Mouse (Mus musculus) heart, embryonic 13.5 days (tissue): Measurements from ENCODE around the gene Ggcx. TPM values are rescaled to one million over a fixed set of nuclear protein-coding genes. Genes with fewer than 3 reads are reported as not detected.
"Not testable (repeated sequence)": the region's sequence is repeated elsewhere in the genome, so short reads cannot be mapped to it uniquely, and the experiment has no call there.

ENCODE experiments used
- ATAC-seq: fragments of 200-750 bp; cut with Nextera tagmentation; 2 replicates; pipeline ENCODE4 v1.8.0; 2017; ENCODE audit warnings: moderate TSS enrichment; ENCODE audit not compliant: insufficient number of reproducible peaks, low FRiP score, low TSS enrichment; ENCODE audit errors: extremely low read depth
- H3K27ac ChIP-seq: fragments of 300-500 bp; sonication (generic); replicated peaks from 2 replicates; pipeline ENCODE4 v1.5.1; 2015; ENCODE audit warnings: moderate library complexity, mild to moderate bottlenecking, inconsistent platforms
- H3K27me3 ChIP-seq: fragments of 300-500 bp; sonication (generic); replicated peaks from 2 replicates; pipeline ENCODE4 v1.6.1; 2015; ENCODE audit warnings: mild to moderate bottlenecking, inconsistent platforms
- H3K36me3 ChIP-seq: fragments of 300-500 bp; sonication (generic); 2 replicates; pipeline ENCODE4 v1.6.1; 2015; ENCODE audit warnings: mild to moderate bottlenecking, inconsistent platforms
- H3K4me1 ChIP-seq: fragments of 300-500 bp; sonication (generic); 2 replicates; pipeline ENCODE4 v1.6.1; 2015; ENCODE audit warnings: inconsistent platforms
- H3K4me2 ChIP-seq: fragments of 300-500 bp; sonication (generic); 2 replicates; pipeline ENCODE4 v1.6.1; 2015; ENCODE audit warnings: inconsistent platforms, mild to moderate bottlenecking, moderate library complexity
- H3K4me3 ChIP-seq: fragments of 300-500 bp; sonication (generic); 2 replicates; pipeline ENCODE4 v1.5.1; 2015; ENCODE audit warnings: moderate library complexity, mild to moderate bottlenecking, inconsistent platforms
- H3K9ac ChIP-seq: fragments of 300-500 bp; sonication (generic); 2 replicates; pipeline ENCODE4 v1.6.1; 2015; ENCODE audit warnings: inconsistent platforms, mild to moderate bottlenecking, moderate library complexity
- H3K9me3 ChIP-seq: fragments of 300-500 bp; sonication (generic); 2 replicates; pipeline ENCODE4 v1.6.1; 2016; ENCODE audit warnings: inconsistent platforms
- WGBS: fragments of 180-500 bp; shearing (Covaris S2); methylation state at CpG from one replicate; pipeline ENCODE4 v1.1.7; 2015; ENCODE audit warnings: mixed read lengths; 5-methylcytosine and 5-hydroxymethylcytosine counted together
- polyA plus RNA-seq: library from polyadenylated mRNA; unstranded; fragments of >200 nt; fragmentation: Nextera tagmentation; extraction: Ambion mirVana; gene quantifications from 2 replicates; pipeline ENCODE4 v1.2.1, GENCODE M21; 2015

Ggcx gene
- polyA plus RNA-seq, 1 experiment from 2014 or later, result 28.3 TPM

- Histone ChIP-seq H3K9ac (no peak overlapping the region), H3K36me3 (peaks cover 99% of the 10 kb centered on the region), H3K4me1 (peaks cover 3% of the 10 kb centered on the region), H3K4me2 (no peak overlapping the region), H3K9me3 (no peaks in the 10 kb centered on the region), H3K4me3 (no peak overlapping the region), H3K27ac (no peak overlapping the region), H3K27me3 (no peaks in the 10 kb centered on the region)
- no peak for ATAC-seq
- WGBS, result 39% methylated on average over 5 of the region's 5 CpGs
These were observed 17.1 kb downstream of the Ggcx start for GRCm38 (mm10) chr6:72430989-72431921.

GRCm38 (mm10) chr6:72432153-72432552 lies 18.0 kb downstream of the Ggcx start:
- Histone ChIP-seq H3K27me3 (no peaks in the 10 kb centered on the region), H3K27ac (no peak overlapping the region), H3K9me3 (no peaks in the 10 kb centered on the region), H3K4me3 (no peak overlapping the region), H3K4me2 (no peak overlapping the region), H3K9ac (no peak overlapping the region), H3K36me3 (peaks cover 99% of the 10 kb centered on the region), H3K4me1 (peaks cover 12% of the 10 kb centered on the region)
- 88% methylated on average over 2 of the region's 2 CpGs for WGBS
- no peak for ATAC-seq

- Histone ChIP-seq H3K4me1 (peaks cover 32% of the 10 kb centered on the region), H3K9ac (peak overlapping the region; percentile 100), H3K4me2 (peak overlapping the region; percentile 95), H3K4me3 (peak overlapping the region; percentile 98), H3K36me3 (peaks cover 44% of the 10 kb centered on the region), H3K9me3 (no peaks in the 10 kb centered on the region), H3K27me3 (no peaks in the 10 kb centered on the region), H3K27ac (peak overlapping the region; percentile 100)
- WGBS, result 2% methylated on average over 5 of the region's 5 CpGs
- ATAC-seq, result no peak
These were observed 24.1 kb downstream of the Ggcx start for GRCm38 (mm10) chr6:72438226-72438625.

- Histone ChIP-seq H3K4me2 (peak overlapping the region; percentile 95), H3K27me3 (no peaks in the 10 kb centered on the region), H3K9me3 (no peaks in the 10 kb centered on the region), H3K4me1 (peaks cover 32% of the 10 kb centered on the region), H3K36me3 (peaks cover 37% of the 10 kb centered on the region), H3K9ac (peak overlapping the region; percentile 100), H3K4me3 (peak overlapping the region; percentile 98), H3K27ac (peak overlapping the region; percentile 100)
- peak; percentile 62 for ATAC-seq
- 0% methylated on average over 57 of the region's 57 CpGs for WGBS
These were observed 24.8 kb downstream of the Ggcx start for GRCm38 (mm10) chr6:72438862-72439354.

GRCm38 (mm10) chr6:72439355-72440185 lies 25.5 kb downstream of the Ggcx start, which contains the start of gene Mat2a:
Gene Mat2a (minus strand): TSS chr6:72439558.
- H3K4me3 ChIP-seq, result peak within 1 kb of the TSS; percentile 98
- WGBS, result under 1% methylated on average over 71 of the region's 77 CpGs
- peak within 1 kb of the TSS; percentile 100 for H3K27ac ChIP-seq
- H3K27me3 ChIP-seq, result no peaks in the 10 kb centered on the region
- peak; percentile 86 for ATAC-seq
- no peaks in the 10 kb centered on the region for H3K9me3 ChIP-seq
- peak within 1 kb of the TSS; percentile 95 for H3K4me2 ChIP-seq
- peaks cover 32% of the 10 kb centered on the region for H3K4me1 ChIP-seq
- peak within 1 kb of the TSS; percentile 100 for H3K9ac ChIP-seq
- peaks cover 30% of the 10 kb centered on the region for H3K36me3 ChIP-seq

- H3K27me3 ChIP-seq, result no peaks in the 10 kb centered on the region
- no peaks in the 10 kb centered on the region for H3K9me3 ChIP-seq
- H3K27ac ChIP-seq, result peak overlapping the region; percentile 100
- peaks cover 22% of the 10 kb centered on the region for H3K36me3 ChIP-seq
- peak overlapping the region; percentile 98 for H3K4me3 ChIP-seq
- H3K9ac ChIP-seq, result peak overlapping the region; percentile 100
- ATAC-seq, result no peak
- peaks cover 32% of the 10 kb centered on the region for H3K4me1 ChIP-seq
- WGBS, result 12% methylated on average over 17 of the region's 17 CpGs
- H3K4me2 ChIP-seq, result peak overlapping the region; percentile 95
These were observed 26.3 kb downstream of the Ggcx start for GRCm38 (mm10) chr6:72440186-72440990.

GRCm38 (mm10) chr6:72442921-72443604 lies 29.0 kb downstream of the Ggcx start:
- Histone ChIP-seq H3K4me1 (peaks cover 18% of the 10 kb centered on the region), H3K4me3 (no peak overlapping the region), H3K4me2 (no peak overlapping the region), H3K36me3 (no peaks in the 10 kb centered on the region), H3K27ac (no peak overlapping the region), H3K27me3 (no peaks in the 10 kb centered on the region), H3K9ac (no peak overlapping the region), H3K9me3 (no peaks in the 10 kb centered on the region)
- WGBS, result 84% methylated on average over 1 of the region's 1 CpGs
- ATAC-seq, result no peak

- Histone ChIP-seq H3K4me1 (peaks cover 21% of the 10 kb centered on the region), H3K36me3 (no peaks in the 10 kb centered on the region), H3K27ac (no peak overlapping the region), H3K4me2 (no peak overlapping the region), H3K9me3 (no peaks in the 10 kb centered on the region), H3K27me3 (no peaks in the 10 kb centered on the region), H3K9ac (no peak overlapping the region), H3K4me3 (no peak overlapping the region)
- ATAC-seq, result no peak
These were observed 30.9 kb downstream of the Ggcx start for GRCm38 (mm10) chr6:72445011-72445410.

GRCm38 (mm10) chr6:72447487-72447886 lies 33.4 kb downstream of the Ggcx start:
- ATAC-seq, result no peak
- Histone ChIP-seq H3K4me3 (no peak overlapping the region), H3K27ac (no peak overlapping the region), H3K9ac (no peak overlapping the region), H3K9me3 (no peaks in the 10 kb centered on the region), H3K36me3 (no peaks in the 10 kb centered on the region), H3K4me2 (no peak overlapping the region), H3K27me3 (no peaks in the 10 kb centered on the region), H3K4me1 (peaks cover 10% of the 10 kb centered on the region; the same call in 1 of the 2 replicates)
- 50% methylated on average over 2 of the region's 2 CpGs for WGBS

- ATAC-seq, H3K27me3 ChIP-seq, H3K9me3 ChIP-seq, H3K9ac ChIP-seq, H3K36me3 ChIP-seq, H3K4me3 ChIP-seq, H3K4me2 ChIP-seq, H3K27ac ChIP-seq: not testable (repeated sequence)
- WGBS, result 65% methylated on average over 2 of the region's 2 CpGs
- peaks cover 29% of the 10 kb centered on the region for H3K4me1 ChIP-seq
These were observed 37.7 kb downstream of the Ggcx start for GRCm38 (mm10) chr6:72451778-72452177.
